Mouse (Mus musculus) E14TG2a.4 (cell line): ENCODE results near the gene Lingo3.

ENCODE experiments used
- CTCF ChIP-seq: conservative IDR thresholded peaks from 2 replicates; pipeline ENCODE4 v1.5.1; 2014; ENCODE audit warnings: low read length
- NANOG ChIP-seq: IDR thresholded peaks from 2 replicates; pipeline ENCODE4 v1.6.1; 2014; ENCODE audit warnings: borderline replicate concordance, low read length, mixed read lengths

GRCm38 (mm10) chr10:80843931-80844547 lies at the start of gene Lingo3:
- TF ChIP-seq CTCF = no peak
- TF ChIP-seq NANOG = no peak
